Comparison of ENCODE assay signal across 9 mouse cellular contexts in the genomic region with DNA sequence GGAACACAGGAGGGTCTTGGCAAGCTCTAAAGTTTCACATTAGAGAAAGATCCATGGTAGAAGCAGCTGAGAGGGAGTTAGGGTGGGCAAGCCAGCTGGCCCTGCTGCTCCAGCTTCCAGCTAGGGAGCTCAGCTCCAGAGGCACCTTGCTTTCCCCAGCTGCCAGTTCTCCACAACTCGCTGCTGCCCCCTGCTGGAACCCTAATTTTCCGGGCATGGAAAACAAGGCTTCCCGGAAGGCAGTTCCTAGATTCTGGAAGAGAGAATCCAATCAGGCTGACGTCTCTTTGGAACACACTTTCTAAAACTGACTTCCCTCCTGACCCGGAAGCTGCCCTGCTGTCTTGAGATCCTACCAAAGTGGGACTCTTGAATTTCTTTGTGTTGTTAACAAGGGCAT. TPM values are rescaled to one million over a fixed set of nuclear protein-coding genes. Genes with fewer than 3 reads are reported as not detected.
DNase-seq lines count a peak whose midpoint lies in the region; ATAC-seq and TF ChIP-seq lines count a peak whose summit lies in the region.
"Had no signal": no experiment of that assay in that cellular context is flagged by ENCODE, and none has a peak within 500 bp of the region (broad histone marks: within the 10 kb centered on the region; RNA-seq: fewer than 3 reads in every experiment).

No protein-coding gene starts in this region.

- peak; percentile 65 for DNase-seq in G1E (ENCODE audit: low spot score)
- DNase-seq in adrenal gland, postnatal 14 days: peak; percentile 96
- DNase-seq in embryonic facial prominence, embryonic 11.5 days (ENCODE audit: low spot score): peak; percentile 91
- DNase-seq in heart, embryonic 10.5 days (ENCODE audit: low spot score): peak; percentile 94
- peak; percentile 99 to 100 for DNase-seq in layer of hippocampus, postnatal 25 days (ENCODE audit: extremely low spot score in 1 of 2, low spot score in 1 of 2)
- DNase-seq in spleen, adult 12 weeks (ENCODE audit: low spot score): peak; percentile 70

- under 1% methylated on average over 5 of the region's 5 CpGs for WGBS in embryonic facial prominence, embryonic 11.5 days
- 7% methylated on average over 5 of the region's 5 CpGs for WGBS in heart, embryonic 10.5 days

- TF ChIP-seq CTCF in G1E (IDR thresholded peaks at IDR 0.05; ENCODE audit: low read depth, low read length): peak; percentile 57

- no peaks in the 10 kb centered on the region; the same call in 1 of the 2 replicates for H3K27me3 ChIP-seq in G1E (ENCODE audit: insufficient read depth, low read length)
- H3K27me3 ChIP-seq in embryonic facial prominence, embryonic 11.5 days (ENCODE audit: control insufficient read depth, insufficient read depth, low read length): peaks cover 18% of the 10 kb centered on the region
- peaks cover 24% of the 10 kb centered on the region for H3K27me3 ChIP-seq in heart, embryonic 10.5 days (ENCODE audit: insufficient read depth, poor library complexity, severe bottlenecking)

- peaks cover 27% of the 10 kb centered on the region for H3K36me3 ChIP-seq in G1E (replicated peaks)
- no peaks in the 10 kb centered on the region for H3K36me3 ChIP-seq in embryonic facial prominence, embryonic 11.5 days (replicated peaks; ENCODE audit: control insufficient read depth, insufficient read depth, low read depth, low read length)
- H3K36me3 ChIP-seq in heart, embryonic 10.5 days: peaks cover 37% of the 10 kb centered on the region

- no peak overlapping the region for H3K27ac ChIP-seq in embryonic facial prominence, embryonic 11.5 days (replicated peaks; ENCODE audit: low read depth, low read length)
- no peak overlapping the region for H3K27ac ChIP-seq in heart, embryonic 10.5 days
- H3K27ac ChIP-seq: lung, embryonic 15.5 days had no signal

- no peak for ATAC-seq in G1E (ENCODE audit: extremely low read depth, insufficient number of reproducible peaks, low FRiP score, poor library complexity, severe bottlenecking)
- ATAC-seq in embryonic facial prominence, embryonic 11.5 days (replicated peaks; ENCODE audit: insufficient number of reproducible peaks, low FRiP score, low TSS enrichment, low read depth): no peak
- peak; percentile 55; the same call in 1 of the 2 replicates for ATAC-seq in megakaryocyte progenitor cell, adult 5-6 weeks (replicated peaks; ENCODE audit: poor library complexity)
- ATAC-seq in inflammation-experienced regulatory T-cells, adult 6 months: no peak

- H3K4me3 ChIP-seq in G1E (ENCODE audit: low read depth, low read length): peak overlapping the region; percentile 5; the same call in 1 of the 2 replicates
- no peak overlapping the region for H3K4me3 ChIP-seq in embryonic facial prominence, embryonic 11.5 days (ENCODE audit: low read depth, low read length)
- H3K4me3 ChIP-seq in heart, embryonic 10.5 days: no peak overlapping the region
- H3K4me3 ChIP-seq: lung, embryonic 15.5 days had no signal

- peaks cover 2% of the 10 kb centered on the region; the same call in 1 of the 2 replicates for H3K9me3 ChIP-seq in G1E (replicated peaks)
- no peaks in the 10 kb centered on the region for H3K9me3 ChIP-seq in embryonic facial prominence, embryonic 11.5 days (replicated peaks; ENCODE audit: control insufficient read depth, low read length)
- no peaks in the 10 kb centered on the region for H3K9me3 ChIP-seq in heart, embryonic 10.5 days
- H3K9me3 ChIP-seq: lung, embryonic 15.5 days had no signal

- no peak overlapping the region for H3K4me2 ChIP-seq in embryonic facial prominence, embryonic 11.5 days (ENCODE audit: low read depth, low read length)
- H3K4me2 ChIP-seq: lung, embryonic 15.5 days had no signal

- no peak overlapping the region for H3K9ac ChIP-seq in embryonic facial prominence, embryonic 11.5 days (replicated peaks; ENCODE audit: low read length)
- H3K9ac ChIP-seq: lung, embryonic 15.5 days had no signal

- peaks cover 82% of the 10 kb centered on the region for H3K4me1 ChIP-seq in G1E (ENCODE audit: insufficient read depth, low read depth, low read length)
- peaks cover 5% of the 10 kb centered on the region; the same call in 1 of the 2 replicates for H3K4me1 ChIP-seq in embryonic facial prominence, embryonic 11.5 days (ENCODE audit: control insufficient read depth, insufficient read depth, low read length)
- H3K4me1 ChIP-seq in heart, embryonic 10.5 days: peaks cover 45% of the 10 kb centered on the region

RNA-seq across cellular contexts. Expression of gene Cavin1, which starts 13.4 kb away (rescaled TPM):
- 13.1 and 15.0 TPM in 2 replicates for total RNA-seq in G1E (2014; fragmentation: Nextera tagmentation)
- total RNA-seq in G1E (2017): 3.1 and 3.8 TPM in 2 replicates
- 37.0 and 39.4 TPM in 2 replicates for polyA plus RNA-seq in G1E (2012)
- total RNA-seq in adrenal gland, postnatal 14 days (2021): 290 and 306 TPM in 2 replicates
- 14.7 and 16.3 TPM in 2 replicates for polyA plus RNA-seq in embryonic facial prominence, embryonic 11.5 days (2014; fragmentation: Nextera tagmentation; extraction: Ambion mirVana)
- 139 and 252 TPM in 2 replicates for polyA plus RNA-seq in heart, embryonic 10.5 days (2016; fragmentation: Nextera tagmentation; extraction: Ambion mirVana)
- 10 to 100 TPM; 14.2 to 15.8 TPM for total RNA-seq in layer of hippocampus, postnatal 25 days (2021)
- total RNA-seq in megakaryocyte progenitor cell, adult 5-6 weeks (2015): 0.51 and 1.7 TPM in 2 replicates
- 1.4 and 2.5 TPM in 2 replicates for total RNA-seq in megakaryocyte progenitor cell, adult 5-6 weeks (2017)
- under 1 TPM in 2 of 3 experiments, not detected in 1; 0.09 to 0.26 TPM for polyA plus RNA-seq in inflammation-experienced regulatory T-cells, adult 6 months (2017; shearing (Covaris generic))

RNA-seq across cellular contexts. Expression of gene Stat3, which starts 17.9 kb away (rescaled TPM):
- total RNA-seq in G1E (2014; fragmentation: Nextera tagmentation) (81.1 and 87.5 TPM in 2 replicates), G1E (2017) (69.3 and 70.3 TPM in 2 replicates)
- polyA plus RNA-seq in G1E (2012): 42.1 and 63.5 TPM in 2 replicates
- total RNA-seq in adrenal gland, postnatal 14 days (2021): 75.1 and 82.4 TPM in 2 replicates
- polyA plus RNA-seq in embryonic facial prominence, embryonic 11.5 days (2014; fragmentation: Nextera tagmentation; extraction: Ambion mirVana): 22.5 and 23.5 TPM in 2 replicates
- polyA plus RNA-seq in heart, embryonic 10.5 days (2016; fragmentation: Nextera tagmentation; extraction: Ambion mirVana): 33.7 and 41.5 TPM in 2 replicates
- 10 to 100 TPM; 32.9 to 34.4 TPM for total RNA-seq in layer of hippocampus, postnatal 25 days (2021)
- total RNA-seq in megakaryocyte progenitor cell, adult 5-6 weeks (2015): 38.3 and 38.6 TPM in 2 replicates
- total RNA-seq in megakaryocyte progenitor cell, adult 5-6 weeks (2017): 78.6 and 85.3 TPM in 2 replicates
- 100 to 1,000 TPM in 1 of 3 experiments, 10 to 100 TPM in 2; 79.3 to 111 (median 99.2) TPM for polyA plus RNA-seq in inflammation-experienced regulatory T-cells, adult 6 months (2017; shearing (Covaris generic))

RNA-seq across cellular contexts. Expression of gene Atp6v0a1, which starts 52.0 kb away (rescaled TPM):
- total RNA-seq in G1E (2014; fragmentation: Nextera tagmentation) (109 and 180 TPM in 2 replicates), G1E (2017) (53.7 and 77.6 TPM in 2 replicates)
- polyA plus RNA-seq in G1E (2012): 25.8 and 26.3 TPM in 2 replicates
- 91.3 and 111 TPM in 2 replicates for total RNA-seq in adrenal gland, postnatal 14 days (2021)
- polyA plus RNA-seq in embryonic facial prominence, embryonic 11.5 days (2014; fragmentation: Nextera tagmentation; extraction: Ambion mirVana): 28.0 and 28.4 TPM in 2 replicates
- 54.4 and 66.3 TPM in 2 replicates for polyA plus RNA-seq in heart, embryonic 10.5 days (2016; fragmentation: Nextera tagmentation; extraction: Ambion mirVana)
- total RNA-seq in layer of hippocampus, postnatal 25 days (2021): 100 to 1,000 TPM; 446 to 454 TPM
- total RNA-seq in megakaryocyte progenitor cell, adult 5-6 weeks (2015): 21.4 and 35.3 TPM in 2 replicates
- 38.1 and 50.1 TPM in 2 replicates for total RNA-seq in megakaryocyte progenitor cell, adult 5-6 weeks (2017)
- 1 to 10 TPM; 1.3 to 7.7 (median 6.8) TPM for polyA plus RNA-seq in inflammation-experienced regulatory T-cells, adult 6 months (2017; shearing (Covaris generic))

Comparison
In these comparisons a context has a peak if more than half of its experiments do, and no peak if none do; other contexts are left out.
1. RNA of gene Cavin1, which starts 13.4 kb away (total RNA-seq): 290 to 306 TPM in adrenal gland, postnatal 14 days; 14.2 to 15.8 TPM in layer of hippocampus, postnatal 25 days, 3.1 to 15.0 TPM in G1E and 0.51 to 2.5 TPM in megakaryocyte progenitor cell, adult 5-6 weeks; every median in the first group is over 10 times any median in the second.
2. Peak in every context shown above with its lines, with median percentiles within 50 percentile points of each other: DNase-seq.